Mouse (Mus musculus): ENCODE data around the gene Catip. TPM values are rescaled to one million over a fixed set of nuclear protein-coding genes. Genes with fewer than 3 reads are reported as not detected.
"Not testable (repeated sequence)": the region's sequence is repeated elsewhere in the genome, so short reads cannot be mapped to it uniquely, and the experiment has no call there.

Catip gene
- polyA plus RNA-seq, 1 experiment from 2014 or later, result 2.5 TPM

DNA sequence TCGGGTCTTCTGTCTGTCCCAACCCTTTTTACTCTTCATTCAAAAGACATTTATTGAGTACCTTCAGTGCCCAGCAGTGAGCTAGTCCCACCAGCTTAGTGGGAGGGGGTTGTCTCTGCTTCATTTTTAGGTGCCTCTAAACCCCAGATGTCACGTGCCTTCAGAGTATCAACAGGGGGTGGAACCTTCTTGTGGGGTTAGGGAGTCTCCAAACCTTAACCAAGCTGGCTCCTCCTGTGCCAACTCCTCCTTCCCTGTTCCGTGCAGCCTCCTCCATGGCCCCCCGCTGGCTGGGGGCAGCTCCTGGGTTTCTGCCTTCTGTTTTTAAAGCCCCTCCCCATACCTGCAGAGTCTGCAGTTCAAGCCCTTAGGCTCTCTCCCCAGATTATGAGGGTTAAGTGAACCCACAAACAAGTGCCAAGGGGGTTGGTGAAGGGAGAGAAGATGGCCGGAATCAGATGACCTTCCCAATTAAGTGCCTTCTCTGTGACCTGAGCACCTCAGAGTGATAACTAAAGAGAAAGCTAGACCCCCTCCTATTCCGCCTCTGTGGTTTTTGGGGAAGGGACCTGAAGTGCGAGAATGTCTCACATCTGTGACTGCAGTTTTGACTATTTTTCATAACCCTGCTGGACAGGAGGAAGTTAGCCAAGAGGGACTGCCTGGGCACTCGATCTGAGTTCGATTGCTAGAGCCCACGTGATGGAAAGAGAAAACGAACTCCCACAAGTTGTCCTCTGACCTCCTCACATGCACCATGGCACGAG lies 34.7 kb downstream of the Catip start:
- peak overlapping the region; percentile 74 for H3K4me2 ChIP-seq (ENCODE audit: low read length)
- not testable (repeated sequence) for H3K9ac ChIP-seq (ENCODE audit: low read depth, low read length); ATAC-seq; H3K9me3 ChIP-seq (replicated peaks; ENCODE audit: control insufficient read depth, low read length, poor library complexity, severe bottlenecking); H3K36me3 ChIP-seq (ENCODE audit: control insufficient read depth, insufficient read depth, low read length); H3K27ac ChIP-seq (ENCODE audit: low read length); H3K27me3 ChIP-seq (ENCODE audit: control insufficient read depth, insufficient read depth, low read depth, low read length)
- peak overlapping the region; percentile 56 for H3K4me3 ChIP-seq (ENCODE audit: low read depth, low read length)
- 6% methylated on average over 11 of the region's 12 CpGs for WGBS
- H3K4me1 ChIP-seq (ENCODE audit: control insufficient read depth, insufficient read depth, low read length), result peaks cover 15% of the 10 kb centered on the region

GRCm38 (mm10) chr1:74397268-74397918 lies 35.5 kb downstream of the Catip start:
- Histone ChIP-seq H3K27ac (ENCODE audit: low read length) (peak overlapping the region; percentile 64; the same call in 1 of the 2 replicates), H3K9ac (ENCODE audit: low read depth, low read length) (peak overlapping the region; percentile 60), H3K27me3 (ENCODE audit: control insufficient read depth, insufficient read depth, low read depth, low read length) (no peaks in the 10 kb centered on the region), H3K9me3 (replicated peaks; ENCODE audit: control insufficient read depth, low read length, poor library complexity, severe bottlenecking) (no peaks in the 10 kb centered on the region), H3K4me2 (ENCODE audit: low read length) (peak overlapping the region; percentile 74), H3K36me3 (ENCODE audit: control insufficient read depth, insufficient read depth, low read length) (no peaks in the 10 kb centered on the region), H3K4me3 (ENCODE audit: low read depth, low read length) (peak overlapping the region; percentile 56), H3K4me1 (ENCODE audit: control insufficient read depth, insufficient read depth, low read length) (peaks cover 11% of the 10 kb centered on the region)
- WGBS, result under 1% methylated on average over 36 of the region's 41 CpGs
- peak; percentile 84 for ATAC-seq

GRCm38 (mm10) chr1:74397919-74398451 lies 36.1 kb downstream of the Catip start:
- H3K4me3 ChIP-seq (ENCODE audit: low read depth, low read length), result peak overlapping the region; percentile 56
- H3K9ac ChIP-seq (ENCODE audit: low read depth, low read length), result peak overlapping the region; percentile 60
- peak overlapping the region; percentile 74 for H3K4me2 ChIP-seq (ENCODE audit: low read length)
- H3K9me3 ChIP-seq (replicated peaks; ENCODE audit: control insufficient read depth, low read length, poor library complexity, severe bottlenecking), result no peaks in the 10 kb centered on the region
- H3K27me3 ChIP-seq (ENCODE audit: control insufficient read depth, insufficient read depth, low read depth, low read length), result no peaks in the 10 kb centered on the region
- ATAC-seq, result peak; percentile 64
- H3K4me1 ChIP-seq (ENCODE audit: control insufficient read depth, insufficient read depth, low read length), result peaks cover 7% of the 10 kb centered on the region; the same call in 1 of the 2 replicates
- peak overlapping the region; percentile 64; the same call in 1 of the 2 replicates for H3K27ac ChIP-seq (ENCODE audit: low read length)
- H3K36me3 ChIP-seq (ENCODE audit: control insufficient read depth, insufficient read depth, low read length), result no peaks in the 10 kb centered on the region
- 5% methylated on average over 11 of the region's 11 CpGs for WGBS

- Histone ChIP-seq H3K36me3 (ENCODE audit: control insufficient read depth, insufficient read depth, low read length) (no peaks in the 10 kb centered on the region), H3K27ac (ENCODE audit: low read length) (no peak overlapping the region), H3K4me1 (ENCODE audit: control insufficient read depth, insufficient read depth, low read length) (peaks cover 7% of the 10 kb centered on the region; the same call in 1 of the 2 replicates), H3K27me3 (ENCODE audit: control insufficient read depth, insufficient read depth, low read depth, low read length) (no peaks in the 10 kb centered on the region), H3K9ac (ENCODE audit: low read depth, low read length) (no peak overlapping the region), H3K4me3 (ENCODE audit: low read depth, low read length) (no peak overlapping the region), H3K9me3 (replicated peaks; ENCODE audit: control insufficient read depth, low read length, poor library complexity, severe bottlenecking) (no peaks in the 10 kb centered on the region), H3K4me2 (ENCODE audit: low read length) (no peak overlapping the region)
- 84% methylated on average over 3 of the region's 3 CpGs for WGBS
- ATAC-seq, result no peak
Observed at GRCm38 (mm10) chr1:74400531-74400930, 38.6 kb downstream of the Catip start.

DNA sequence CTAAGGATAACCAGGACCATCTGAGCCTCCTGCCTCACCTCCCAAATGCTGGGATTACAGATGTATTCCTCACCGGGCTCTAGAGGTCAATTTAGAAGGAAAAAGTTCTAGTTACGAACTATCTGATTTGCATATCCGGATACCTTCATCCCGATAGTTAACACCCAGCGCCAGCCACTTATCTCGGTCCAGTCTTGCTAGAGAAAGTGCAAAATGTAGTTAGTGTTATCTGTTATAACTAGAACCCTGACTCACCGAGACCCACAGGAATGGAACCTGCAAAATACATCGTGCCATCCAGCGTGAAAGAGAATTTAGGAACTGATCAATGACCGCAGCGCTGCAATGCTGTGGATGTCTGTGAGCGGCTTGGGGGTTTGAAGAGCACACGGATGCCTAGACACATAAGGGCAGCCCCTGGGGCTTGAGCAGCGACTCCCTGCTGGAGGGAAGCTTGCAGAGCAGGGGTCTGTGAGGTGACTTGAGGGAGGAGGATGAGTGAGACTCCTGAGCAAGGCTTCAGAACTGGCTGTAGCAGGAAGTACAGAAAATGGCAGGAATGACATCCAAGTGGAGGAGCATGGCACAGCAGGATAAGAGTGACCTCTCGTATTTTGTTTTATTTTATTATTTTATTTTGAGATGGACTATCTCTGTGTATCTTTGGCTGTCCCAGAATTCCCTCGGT lies 39.3 kb downstream of the Catip start:
- H3K4me2 ChIP-seq (ENCODE audit: low read length), result no peak overlapping the region
- peaks cover 7% of the 10 kb centered on the region; the same call in 1 of the 2 replicates for H3K4me1 ChIP-seq (ENCODE audit: control insufficient read depth, insufficient read depth, low read length)
- ATAC-seq, result no peak
- H3K9me3 ChIP-seq (replicated peaks; ENCODE audit: control insufficient read depth, low read length, poor library complexity, severe bottlenecking), result no peaks in the 10 kb centered on the region
- no peak overlapping the region for H3K27ac ChIP-seq (ENCODE audit: low read length)
- WGBS, result 55% methylated on average over 16 of the region's 16 CpGs
- H3K9ac ChIP-seq (ENCODE audit: low read depth, low read length), result no peak overlapping the region
- no peaks in the 10 kb centered on the region for H3K36me3 ChIP-seq (ENCODE audit: control insufficient read depth, insufficient read depth, low read length)
- no peak overlapping the region for H3K4me3 ChIP-seq (ENCODE audit: low read depth, low read length)
- no peaks in the 10 kb centered on the region for H3K27me3 ChIP-seq (ENCODE audit: control insufficient read depth, insufficient read depth, low read depth, low read length)

DNA sequence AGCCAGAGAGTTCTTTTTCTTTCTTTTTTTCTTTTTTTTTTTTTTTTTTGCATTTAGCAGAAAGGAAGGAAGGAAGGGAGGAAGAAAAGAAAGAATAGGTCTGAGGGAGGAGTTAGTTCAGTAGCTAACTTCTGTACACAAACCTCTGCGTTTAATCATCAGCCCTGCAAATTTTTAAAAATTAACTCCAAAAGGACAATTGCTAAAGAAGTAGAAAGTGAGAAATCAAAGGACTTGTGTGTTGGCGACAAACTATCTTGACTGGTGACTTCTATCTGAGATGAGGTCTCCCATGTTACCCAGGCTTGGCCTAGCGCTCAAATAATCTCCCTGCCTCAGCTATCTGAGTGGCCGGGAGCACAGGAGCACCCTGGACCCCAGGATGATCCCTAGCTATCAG lies 42.3 kb downstream of the Catip start:
- H3K36me3 ChIP-seq (ENCODE audit: control insufficient read depth, insufficient read depth, low read length), result no peaks in the 10 kb centered on the region
- H3K4me3 ChIP-seq (ENCODE audit: low read depth, low read length), result no peak overlapping the region
- no peak for ATAC-seq
- H3K27me3 ChIP-seq (ENCODE audit: control insufficient read depth, insufficient read depth, low read depth, low read length), result no peaks in the 10 kb centered on the region
- H3K9me3 ChIP-seq (replicated peaks; ENCODE audit: control insufficient read depth, low read length, poor library complexity, severe bottlenecking), result no peaks in the 10 kb centered on the region
- WGBS, result 94% methylated on average over 4 of the region's 4 CpGs
- H3K4me1 ChIP-seq (ENCODE audit: control insufficient read depth, insufficient read depth, low read length), result no peaks in the 10 kb centered on the region
- H3K9ac ChIP-seq (ENCODE audit: low read depth, low read length), result no peak overlapping the region
- H3K27ac ChIP-seq (ENCODE audit: low read length), result no peak overlapping the region
- no peak overlapping the region for H3K4me2 ChIP-seq (ENCODE audit: low read length)

DNA sequence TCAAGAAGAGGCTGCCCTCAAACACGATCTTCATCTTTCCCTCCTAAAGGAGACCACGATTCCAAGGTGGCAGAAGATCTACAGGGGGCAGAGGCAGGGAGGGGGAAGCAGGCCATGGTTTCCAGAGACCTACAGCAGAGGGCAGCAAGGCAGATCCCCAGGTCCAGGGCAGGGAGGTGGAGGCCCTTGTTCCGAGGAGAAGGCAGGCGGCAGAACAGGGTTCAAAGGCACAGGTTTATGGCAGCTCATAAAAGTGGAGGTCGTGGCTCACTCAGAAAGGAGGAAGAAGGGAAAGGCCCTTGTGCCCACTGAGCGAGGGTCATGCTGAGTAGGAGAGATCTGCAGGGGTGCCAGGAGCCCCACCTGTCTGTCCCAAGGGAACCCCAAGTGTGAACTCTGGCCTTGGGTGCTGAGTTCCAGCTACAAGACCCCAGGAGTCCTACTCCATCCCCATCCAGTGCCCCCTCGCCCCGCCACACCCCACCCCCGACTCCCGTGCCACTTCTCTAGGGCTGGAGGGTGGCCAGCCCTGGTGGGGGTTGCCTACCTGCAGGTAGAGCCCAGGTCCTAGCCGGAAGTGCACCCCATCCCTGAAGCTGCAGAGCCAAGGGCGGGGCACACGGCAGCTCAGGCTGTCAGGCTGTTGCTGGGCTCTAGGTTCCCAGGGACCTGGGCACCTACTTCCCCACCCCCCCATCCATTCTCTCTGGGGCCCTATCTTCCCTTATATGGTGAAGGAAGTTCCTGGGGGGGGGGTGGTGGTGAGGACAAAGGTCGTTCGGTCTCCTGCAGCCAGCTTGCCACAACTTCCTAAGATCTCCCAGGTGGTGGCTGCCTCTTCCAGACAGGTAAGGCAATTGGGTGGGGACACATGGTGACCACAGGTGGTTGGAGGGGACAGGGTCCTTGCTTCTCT lies 46.9 kb downstream of the Catip start, which contains the start of gene Vil1:
Vil1 (plus strand) TSS at position 788 of the 916 bp plus-strand sequence.
- H3K9me3 ChIP-seq (replicated peaks; ENCODE audit: control insufficient read depth, low read length, poor library complexity, severe bottlenecking), result no peaks in the 10 kb centered on the region
- H3K36me3 ChIP-seq (ENCODE audit: control insufficient read depth, insufficient read depth, low read length), result no peaks in the 10 kb centered on the region
- H3K4me3 ChIP-seq (ENCODE audit: low read depth, low read length), result no peak within 1 kb of the TSS
- ATAC-seq, result no peak
- H3K27ac ChIP-seq (ENCODE audit: low read length), result no peak within 1 kb of the TSS
- H3K9ac ChIP-seq (ENCODE audit: low read depth, low read length), result no peak within 1 kb of the TSS
- H3K4me1 ChIP-seq (ENCODE audit: control insufficient read depth, insufficient read depth, low read length), result no peaks in the 10 kb centered on the region
- H3K27me3 ChIP-seq (ENCODE audit: control insufficient read depth, insufficient read depth, low read depth, low read length), result no peaks in the 10 kb centered on the region
- H3K4me2 ChIP-seq (ENCODE audit: low read length), result no peak within 1 kb of the TSS
- 60% methylated on average over 15 of the region's 15 CpGs for WGBS

DNA sequence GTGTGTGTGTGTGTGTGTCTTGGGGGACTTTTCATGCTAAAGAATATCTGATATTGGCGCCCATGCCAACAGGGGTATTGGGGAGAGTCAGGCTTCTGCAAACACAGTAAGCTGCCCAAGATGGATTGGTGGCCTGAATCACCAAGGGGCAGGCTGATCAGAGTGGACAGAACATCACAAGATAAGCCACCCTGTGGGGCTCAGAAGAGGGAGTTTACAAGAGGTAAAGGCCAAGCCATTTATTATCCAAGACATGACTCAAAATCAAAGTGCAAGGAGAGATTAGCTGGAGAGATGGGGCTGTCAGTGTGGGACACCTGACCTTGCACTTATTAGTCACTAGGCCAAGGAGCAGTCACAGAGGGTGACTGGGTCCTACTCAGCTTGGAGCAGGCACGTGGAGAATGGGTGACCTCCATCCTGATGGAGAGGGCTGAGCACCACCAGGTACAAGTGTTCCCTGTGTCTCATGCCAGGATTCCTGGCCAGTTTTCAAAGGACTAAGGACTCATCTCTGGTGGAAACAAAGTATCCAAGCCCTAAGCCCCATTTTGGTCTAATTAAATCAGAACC lies 49.9 kb downstream of the Catip start:
- 60% methylated on average over 2 of the region's 2 CpGs for WGBS
- no peaks in the 10 kb centered on the region for H3K9me3 ChIP-seq (replicated peaks; ENCODE audit: control insufficient read depth, low read length, poor library complexity, severe bottlenecking)
- no peak for ATAC-seq
- no peaks in the 10 kb centered on the region for H3K4me1 ChIP-seq (ENCODE audit: control insufficient read depth, insufficient read depth, low read length)
- no peaks in the 10 kb centered on the region for H3K36me3 ChIP-seq (ENCODE audit: control insufficient read depth, insufficient read depth, low read length)
- no peak overlapping the region for H3K9ac ChIP-seq (ENCODE audit: low read depth, low read length)
- H3K27ac ChIP-seq (ENCODE audit: low read length), result no peak overlapping the region
- no peaks in the 10 kb centered on the region for H3K27me3 ChIP-seq (ENCODE audit: control insufficient read depth, insufficient read depth, low read depth, low read length)
- H3K4me3 ChIP-seq (ENCODE audit: low read depth, low read length), result no peak overlapping the region
- no peak overlapping the region for H3K4me2 ChIP-seq (ENCODE audit: low read length)

Data from midbrain, embryonic 16.5 days (tissue).